Mouse (Mus musculus) ZHBTc4 (cell line): Measurements from ENCODE around the gene Poldip3.
A peak's percentile ranks its signal among the peaks of the same experiment; 100 is the strongest.

Experiments used
- DNase-seq: peaks from one replicate; pipeline ENCODE4 v3.0.0-alpha.2; 2011; ENCODE audit warnings: low read depth, low spot score

Gene Poldip3

GRCm38 (mm10) chr15:83088495-83089428 lies 60.4 kb downstream of the Poldip3 start:
- DNase-seq: no peak

GRCm38 (mm10) chr15:83086636-83087328 lies 62.4 kb downstream of the Poldip3 start:
- no peak for DNase-seq

DNA sequence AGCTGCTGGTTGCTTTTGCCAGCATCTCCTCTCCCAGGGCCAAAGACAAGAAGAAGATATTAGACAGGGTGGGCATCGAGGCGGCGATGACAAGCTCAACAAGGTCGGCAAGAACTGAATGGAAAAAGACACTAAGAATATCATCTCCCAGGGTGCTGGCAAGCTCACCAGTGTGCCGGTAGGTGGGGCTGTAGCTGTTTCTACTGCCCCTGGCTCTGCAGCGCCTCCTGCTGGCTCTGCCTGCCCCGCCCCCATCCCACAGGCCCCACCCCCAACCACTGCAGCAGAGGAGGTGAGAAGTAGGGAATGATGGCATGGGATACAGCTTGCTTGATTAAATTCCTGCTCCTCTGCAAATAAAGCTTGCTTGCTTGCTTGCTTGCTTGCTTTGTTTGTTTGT lies 63.3 kb downstream of the Poldip3 start:
- peak; percentile 89 for DNase-seq

DNA sequence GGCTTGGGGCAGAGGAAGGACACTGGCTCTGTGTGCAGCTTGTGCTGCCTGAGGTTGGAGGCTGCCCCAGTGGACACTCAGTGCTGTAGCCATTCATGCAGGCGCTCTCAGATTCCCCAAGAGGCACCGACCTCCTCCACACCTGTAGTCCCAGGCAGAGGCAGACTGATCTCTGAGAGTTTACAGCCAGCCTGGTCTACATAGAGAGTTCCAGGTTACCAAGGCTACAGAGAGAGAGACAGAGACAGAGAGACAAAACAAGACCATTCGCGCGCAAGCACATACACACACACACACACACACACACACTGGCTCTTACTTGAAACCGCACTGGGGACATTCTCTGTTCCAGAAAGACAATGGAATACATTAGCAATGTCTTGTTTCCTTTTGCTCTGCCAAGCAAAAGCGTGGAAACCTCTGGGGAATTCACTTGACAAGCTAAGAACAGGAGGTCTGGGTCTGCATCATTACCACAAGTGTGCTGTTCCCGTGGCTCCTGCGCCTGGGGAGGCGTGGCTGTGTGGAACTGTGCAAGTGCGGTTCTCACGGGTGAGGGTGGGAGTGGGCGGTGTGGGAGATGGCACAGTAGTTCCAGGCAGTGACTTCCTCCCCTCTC lies 65.1 kb downstream of the Poldip3 start:
- DNase-seq: peak; percentile 32

DNA sequence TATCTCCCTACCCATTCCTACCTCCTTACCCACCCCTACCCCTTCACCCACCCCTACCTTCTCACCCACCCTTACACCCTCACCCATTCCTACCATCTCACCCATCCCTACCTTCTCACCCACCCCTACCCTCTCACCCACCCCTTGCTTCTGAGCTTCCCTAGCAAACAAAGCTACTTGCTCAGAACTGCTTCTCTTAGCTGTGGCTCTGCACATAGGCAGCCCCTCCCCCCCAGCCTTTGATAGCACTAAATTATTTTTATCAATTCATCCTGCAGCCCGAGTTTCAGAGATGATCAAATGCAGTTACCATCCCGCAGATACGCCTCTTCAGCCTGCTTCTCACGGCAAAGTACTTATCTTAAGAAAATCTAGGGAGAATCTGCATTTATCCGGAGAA lies 65.7 kb downstream of the Poldip3 start:
- DNase-seq: no peak
